Comparison of ENCODE assay signal across 20 mouse cellular contexts in genomic region chr2:109697151-109697550, GRCm38 (mm10). TPM values are rescaled to one million over a fixed set of nuclear protein-coding genes. Genes with fewer than 3 reads are reported as not detected.
DNase-seq lines count a peak whose midpoint lies in the region; ATAC-seq and TF ChIP-seq lines count a peak whose summit lies in the region.
"Had no signal": no experiment of that assay in that cellular context is flagged by ENCODE, and none has a peak within 500 bp of the region (broad histone marks: within the 10 kb centered on the region; RNA-seq: fewer than 3 reads in every experiment).

No protein-coding gene starts in this region.

- 3% methylated on average over 4 of the region's 4 CpGs for WGBS in forebrain, embryonic 11.5 days
- WGBS in limb, embryonic 12.5 days = 5% methylated on average over 4 of the region's 4 CpGs
- 9% methylated on average over 4 of the region's 4 CpGs for WGBS in neural tube, embryonic 15.5 days

- DNase-seq in layer of hippocampus, adult 2 months (ENCODE audit: low spot score in 2 of 2) = no peak
- no peak for DNase-seq in layer of hippocampus, adult 11-12 months (ENCODE audit: low spot score)
- DNase-seq in forebrain, embryonic 11.5 days (ENCODE audit: low spot score) = peak; percentile 60
- DNase-seq in gastrocnemius, adult 18-20 months (ENCODE audit: low spot score) = no peak
- DNase-seq in gastrocnemius, postnatal 36 days = no peak
- DNase-seq: adrenal gland, postnatal 25 days; cerebellum, postnatal 25 days; gastrocnemius, postnatal 10 days; heart, postnatal 4 days; kidney, adult 18-20 months; kidney, postnatal 4 days had no signal

- H3K4me2 ChIP-seq in forebrain, embryonic 11.5 days (ENCODE audit: low read depth, low read length, severe bottlenecking) = peak overlapping the region; percentile 6; the same call in 1 of the 2 replicates
- peak overlapping the region; percentile 26 for H3K4me2 ChIP-seq in limb, embryonic 12.5 days
- peak overlapping the region; percentile 40 for H3K4me2 ChIP-seq in neural tube, embryonic 15.5 days
- H3K4me2 ChIP-seq: heart, embryonic 12.5 days; liver, embryonic 12.5 days had no signal

- no peaks in the 10 kb centered on the region for H3K9me3 ChIP-seq in forebrain, embryonic 11.5 days (ENCODE audit: control insufficient read depth, low read length)
- H3K9me3 ChIP-seq in limb, embryonic 12.5 days = no peaks in the 10 kb centered on the region
- no peaks in the 10 kb centered on the region for H3K9me3 ChIP-seq in neural tube, embryonic 15.5 days (replicated peaks)
- H3K9me3 ChIP-seq: G1E; heart, embryonic 12.5 days; liver, embryonic 12.5 days had no signal

- H3K27me3 ChIP-seq in forebrain, embryonic 11.5 days (ENCODE audit: control insufficient read depth, insufficient read depth, low read length) = peaks cover 23% of the 10 kb centered on the region
- H3K27me3 ChIP-seq in limb, embryonic 12.5 days = peaks cover 22% of the 10 kb centered on the region; the same call in 1 of the 2 replicates
- 0 out of 2 replicates have a peak, but pooled peaks cover 12% of the 10 kb centered on the region for H3K27me3 ChIP-seq in neural tube, embryonic 15.5 days (replicated peaks)

- ATAC-seq in forebrain, embryonic 11.5 days (replicated peaks; ENCODE audit: low FRiP score) = 0 out of 2 replicates have a peak, but pooled peaks have one; percentile 9
- ATAC-seq in limb, embryonic 12.5 days (ENCODE audit: insufficient number of reproducible peaks, insufficient read depth, low FRiP score, low TSS enrichment, low read depth) = no peak
- ATAC-seq in neural tube, embryonic 15.5 days (ENCODE audit: low FRiP score) = no peak
- ATAC-seq in megakaryocyte, adult 5-6 weeks (ENCODE audit: poor library complexity, severe bottlenecking) = no peak
- ATAC-seq: liver, embryonic 12.5 days; lung, postnatal 0 days had no signal

- no peaks in the 10 kb centered on the region for H3K36me3 ChIP-seq in forebrain, embryonic 11.5 days (ENCODE audit: control insufficient read depth, insufficient read depth, low read length)
- H3K36me3 ChIP-seq in limb, embryonic 12.5 days = no peaks in the 10 kb centered on the region
- no peaks in the 10 kb centered on the region for H3K36me3 ChIP-seq in neural tube, embryonic 15.5 days
- H3K36me3 ChIP-seq: G1E; heart, embryonic 12.5 days; liver, embryonic 12.5 days had no signal

- intact Hi-C loops in gastrocnemius, postnatal 36 days (cut with DNase I) = loop anchor here (10.0 kb wide), 1 partner anchor 1012 kb away; no protein-coding TSS in a partner anchor

- peak overlapping the region; percentile 20; the same call in 1 of the 2 replicates for H3K4me3 ChIP-seq in layer of hippocampus, adult 2 months
- H3K4me3 ChIP-seq in forebrain, embryonic 11.5 days (ENCODE audit: low read depth, low read length) = no peak overlapping the region
- no peak overlapping the region for H3K4me3 ChIP-seq in limb, embryonic 12.5 days (replicated peaks)
- H3K4me3 ChIP-seq in neural tube, embryonic 15.5 days (replicated peaks) = peak overlapping the region; percentile 13; the same call in 1 of the 2 replicates
- H3K4me3 ChIP-seq: erythroblast, embryonic 14.5 days; heart, embryonic 12.5 days; left cerebral cortex, adult 2 months; liver, embryonic 12.5 days had no signal

- peaks cover 5% of the 10 kb centered on the region; the same call in 1 of the 2 replicates for H3K4me1 ChIP-seq in forebrain, embryonic 11.5 days (replicated peaks; ENCODE audit: control insufficient read depth, insufficient read depth, low read length)
- H3K4me1 ChIP-seq in limb, embryonic 12.5 days (replicated peaks) = peaks cover 43% of the 10 kb centered on the region
- H3K4me1 ChIP-seq in neural tube, embryonic 15.5 days = peaks cover 38% of the 10 kb centered on the region

- no peak overlapping the region for H3K9ac ChIP-seq in forebrain, embryonic 11.5 days (ENCODE audit: low read length)
- no peak overlapping the region for H3K9ac ChIP-seq in limb, embryonic 12.5 days (replicated peaks)
- no peak overlapping the region for H3K9ac ChIP-seq in neural tube, embryonic 15.5 days (replicated peaks)
- H3K9ac ChIP-seq: heart, embryonic 12.5 days; liver, embryonic 12.5 days had no signal

- H3K27ac ChIP-seq in layer of hippocampus, adult 2 months = peak overlapping the region; percentile 86
- no peak overlapping the region for H3K27ac ChIP-seq in forebrain, embryonic 11.5 days (ENCODE audit: low read depth, low read length)
- H3K27ac ChIP-seq in limb, embryonic 12.5 days = no peak overlapping the region
- H3K27ac ChIP-seq in neural tube, embryonic 15.5 days (replicated peaks) = no peak overlapping the region
- H3K27ac ChIP-seq: left cerebral cortex, adult 2 months; liver, embryonic 12.5 days had no signal

- peak; percentile 32 for TF ChIP-seq CTCF in layer of hippocampus, adult 2 months (conservative IDR thresholded peaks at IDR 0.05)

RNA-seq across cellular contexts. Expression of gene Bdnf, which starts 22.7 kb away (rescaled TPM):
- total RNA-seq in layer of hippocampus, adult 2 months (2021) = 10 to 100 TPM; 29.6 to 31.2 TPM
- polyA plus RNA-seq in forebrain, embryonic 11.5 days (2014; fragmentation: Nextera tagmentation; extraction: Ambion mirVana) = 0.85 and 1.1 TPM in 2 replicates
- polyA plus RNA-seq in limb, embryonic 12.5 days (2016; fragmentation: Nextera tagmentation; extraction: Ambion mirVana) = 4.5 and 5.2 TPM in 2 replicates
- 5.5 and 5.9 TPM in 2 replicates for polyA plus RNA-seq in neural tube, embryonic 15.5 days (2015; fragmentation: Nextera tagmentation; extraction: Ambion mirVana)
- under 1 TPM; 0.25 to 0.33 TPM for total RNA-seq in gastrocnemius, adult 18-20 months (2021)
- total RNA-seq in gastrocnemius, postnatal 36 days (2021) = under 1 TPM; 0.44 to 0.94 TPM
- not detected in 2 replicates for total RNA-seq in megakaryocyte, adult 5-6 weeks (2015)
- not detected in 2 replicates for total RNA-seq in megakaryocyte, adult 5-6 weeks (2017)
- polyA plus RNA-seq: erythroblast, embryonic 14.5 days; G1E had no signal

Comparison
In these comparisons a context has a peak if more than half of its experiments do, and no peak if none do; other contexts are left out.
1. H3K4me3 ChIP-seq: peak in layer of hippocampus, adult 2 months (single experiment) and neural tube, embryonic 15.5 days (single experiment); none in forebrain, embryonic 11.5 days (single experiment) and limb, embryonic 12.5 days (single experiment).
2. RNA of gene Bdnf, which starts 22.7 kb away (total RNA-seq): 29.6 to 31.2 TPM in layer of hippocampus, adult 2 months; 0.44 to 0.94 TPM in gastrocnemius, postnatal 36 days, 0.25 to 0.33 TPM in gastrocnemius, adult 18-20 months and not detected in megakaryocyte, adult 5-6 weeks; every median in the first group is over 10 times any median in the second.
3. Peak in every context shown above with its lines, with median percentiles within 50 percentile points of each other: H3K4me2 ChIP-seq.